Mouse (Mus musculus): ENCODE data around the gene Arhgef6.

GRCm38 (mm10) chrX:57196319-57196718 lies 142.2 kb downstream of the Arhgef6 start:
- no peak for TF ChIP-seq POLR2A (IDR thresholded peaks at IDR 0.05; ENCODE audit: low read depth, low read length)
- no peak for TF ChIP-seq CTCF (IDR thresholded peaks at IDR 0.05; ENCODE audit: extremely low read depth, insufficient read depth, insufficient read length, insufficient replicate concordance)
